Mouse (Mus musculus): Measurements from ENCODE around the gene Tars. TPM values are rescaled to one million over a fixed set of nuclear protein-coding genes. Genes with fewer than 3 reads are reported as not detected.
A peak's percentile ranks its signal among the peaks of the same experiment; 100 is the strongest.

Gene Tars
- polyA plus RNA-seq, 1 experiment from 2014 or later = 67.9 TPM

- no peaks in the 10 kb centered on the region for H3K36me3 ChIP-seq
- no peaks in the 10 kb centered on the region for H3K4me1 ChIP-seq
- H3K9ac ChIP-seq (replicated peaks) = no peak overlapping the region
- H3K9me3 ChIP-seq = no peaks in the 10 kb centered on the region
- no peak overlapping the region for H3K4me2 ChIP-seq (replicated peaks)
- no peaks in the 10 kb centered on the region for H3K27me3 ChIP-seq
- no peak overlapping the region for H3K4me3 ChIP-seq
- WGBS = 93% methylated on average over 2 of the region's 2 CpGs
- no peak for ATAC-seq (ENCODE audit: low FRiP score, low read depth)
- H3K27ac ChIP-seq (replicated peaks) = no peak overlapping the region
These were observed 42.0 kb downstream of the Tars start for GRCm38 (mm10) chr15:11357501-11357900.

GRCm38 (mm10) chr15:11355865-11356264 is 43.6 kb downstream of the Tars start:
- no peak overlapping the region for H3K27ac ChIP-seq (replicated peaks)
- no peaks in the 10 kb centered on the region for H3K36me3 ChIP-seq
- no peak overlapping the region for H3K4me3 ChIP-seq
- no peak overlapping the region for H3K4me2 ChIP-seq (replicated peaks)
- H3K9me3 ChIP-seq = no peaks in the 10 kb centered on the region
- no peak overlapping the region for H3K9ac ChIP-seq (replicated peaks)
- no peaks in the 10 kb centered on the region for H3K27me3 ChIP-seq
- no peaks in the 10 kb centered on the region for H3K4me1 ChIP-seq
- WGBS = 68% methylated on average over 3 of the region's 3 CpGs
- ATAC-seq (ENCODE audit: low FRiP score, low read depth) = no peak

GRCm38 (mm10) chr15:11339467-11340180 is 59.8 kb downstream of the Tars start:
- Histone ChIP-seq H3K9me3 (no peaks in the 10 kb centered on the region), H3K4me3 (no peak overlapping the region), H3K27me3 (no peaks in the 10 kb centered on the region), H3K4me1 (0 out of 2 replicates have a peak, but pooled peaks cover 4% of the 10 kb centered on the region), H3K36me3 (no peaks in the 10 kb centered on the region), H3K27ac (replicated peaks) (no peak overlapping the region), H3K9ac (replicated peaks) (no peak overlapping the region), H3K4me2 (replicated peaks) (no peak overlapping the region)
- WGBS = 78% methylated on average over 7 of the region's 7 CpGs
- ATAC-seq (ENCODE audit: low FRiP score, low read depth) = peak; percentile 38; the same call in 1 of the 2 replicates
